Mouse (Mus musculus) thymus, adult 2 months (tissue): ENCODE measurements around the gene Parp3.

Source experiments
- CTCF ChIP-seq: fragments of 200-500 bp; IDR thresholded peaks from 2 replicates; pipeline ENCODE4 v1.5.1; 2012; ENCODE audit warnings: mild to moderate bottlenecking, control low read depth, low read length, moderate library complexity, borderline replicate concordance; ENCODE audit not compliant: control insufficient read depth, poor library complexity, insufficient read depth; ENCODE audit errors: extremely low read depth
- POLR2A ChIP-seq: fragments of 200-500 bp; IDR thresholded peaks from 2 replicates; pipeline ENCODE4 v1.6.1; 2012; ENCODE audit warnings: mild to moderate bottlenecking, low read length, control low read depth, moderate library complexity; ENCODE audit not compliant: control insufficient read depth, poor library complexity, insufficient read depth; ENCODE audit errors: extremely low read depth

DNA sequence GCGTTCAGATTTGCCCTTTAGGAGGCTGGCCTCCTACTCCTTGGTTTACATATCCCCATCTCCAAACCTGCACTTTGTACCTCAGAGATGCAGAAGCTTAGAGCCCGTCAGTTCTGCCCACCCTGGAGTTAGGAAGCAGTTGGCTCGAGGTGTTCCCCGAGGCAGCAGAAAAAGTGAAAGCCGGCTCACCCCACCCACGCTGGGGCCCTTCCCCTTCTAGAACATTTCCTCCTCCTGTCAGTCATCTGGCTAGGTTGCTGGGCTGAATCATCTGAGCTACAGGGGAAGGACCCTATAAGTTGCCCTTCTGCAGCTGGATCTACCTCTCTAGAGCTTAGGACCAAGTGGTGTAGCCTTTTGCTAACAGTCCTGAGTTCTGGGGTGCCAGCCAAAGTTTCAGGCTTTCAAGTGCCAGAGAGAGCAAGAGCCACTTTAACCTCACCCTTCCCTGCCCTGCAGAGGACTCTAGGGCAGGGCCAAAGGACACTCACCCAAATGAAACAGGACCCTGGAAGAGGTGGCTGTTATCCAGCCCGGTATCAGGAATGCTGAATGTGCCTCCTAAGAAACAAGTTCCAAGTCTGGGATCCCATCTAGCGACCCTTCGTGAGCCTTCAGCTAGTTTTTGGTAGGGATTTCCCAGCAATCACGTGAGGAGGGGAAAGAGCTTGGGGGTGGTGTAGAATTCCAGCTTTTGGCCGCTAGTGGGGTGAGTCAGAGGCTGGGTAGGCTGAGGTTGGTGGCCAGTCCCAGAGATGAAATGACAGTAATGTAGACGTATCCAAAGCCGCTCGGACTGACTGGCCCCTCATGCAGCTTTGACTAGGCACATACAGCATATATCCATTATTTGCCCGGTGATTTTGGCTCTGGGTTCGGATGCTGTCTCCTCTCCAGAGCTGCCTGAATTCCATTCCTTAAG, 486 bp downstream of the Parp3 start:
- no peak for TF ChIP-seq CTCF
- no peak for TF ChIP-seq POLR2A
